Mouse (Mus musculus): Measurements from ENCODE around the gene Ssxb2. TPM values are rescaled to one million over a fixed set of nuclear protein-coding genes. Genes with fewer than 3 reads are reported as not detected.
"Not testable (repeated sequence)": the region's sequence is repeated elsewhere in the genome, so short reads cannot be mapped to it uniquely, and the experiment has no call there.

Gene Ssxb2
- not detected for total RNA-seq (2021)
- long read RNA-seq, experiment 1 = 0 reads
- long read RNA-seq, experiment 2 = 0 reads

DNA sequence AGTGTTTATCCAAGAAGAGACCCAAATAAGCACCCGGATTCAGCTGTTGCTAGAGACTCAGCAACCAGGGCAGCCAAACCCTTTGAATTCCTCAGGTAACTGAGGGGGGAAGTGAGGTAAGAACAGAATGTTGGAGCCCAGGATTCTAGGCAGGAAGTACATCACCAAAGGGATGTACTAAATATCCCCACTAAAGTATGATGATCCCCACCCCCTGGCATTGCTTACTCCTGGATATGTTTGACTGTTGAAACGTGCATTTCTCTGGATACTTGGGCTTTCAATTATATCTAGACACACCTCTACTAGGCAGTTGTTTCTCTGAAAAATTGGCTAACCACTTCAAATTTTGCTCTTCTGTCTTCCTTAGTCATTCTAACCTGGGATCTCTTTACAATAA is at the start of gene Ssxb2:
Ssxb2 (minus strand) TSS at position 101 of the 400 bp plus-strand sequence.
- DNase-seq; H3K4me3 ChIP-seq; intact Hi-C loops (cut with DNase I); H3K27ac ChIP-seq: not testable (repeated sequence)

DNA sequence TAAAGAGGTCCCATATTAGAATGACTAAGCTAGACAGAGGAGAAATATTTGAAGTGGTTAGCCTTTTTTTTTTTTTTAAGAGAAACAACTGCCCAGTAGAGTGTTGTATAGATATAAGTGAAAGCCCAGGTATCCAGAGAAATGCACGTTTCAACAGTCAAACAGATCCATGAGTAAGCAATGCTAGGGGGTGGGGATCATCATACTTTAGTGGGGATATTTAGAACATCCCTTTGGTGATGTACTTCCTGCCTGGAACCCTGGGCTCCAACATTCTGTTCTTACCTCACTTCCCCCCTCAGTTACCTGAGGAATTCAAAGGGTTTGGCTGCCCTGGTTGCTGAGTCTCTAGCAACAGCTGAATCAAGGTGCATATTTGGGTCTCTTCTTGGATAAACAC is 48.5 kb downstream of the Ssxb2 start, which contains the start of gene Ssxb1:
Ssxb1 (plus strand) TSS at position 301 of the 400 bp plus-strand sequence.
- H3K4me3 ChIP-seq; H3K27ac ChIP-seq; DNase-seq; intact Hi-C loops (cut with DNase I): not testable (repeated sequence)

Other genes with a start within 250 kb of the Ssxb2 start
- gene Ftsj1, start 209.3 kb downstream of the Ssxb2 start, total RNA-seq (2021) = 10 to 100 TPM; 13.9 to 16.0 TPM
- gene Slc38a5, start 190.6 kb downstream of the Ssxb2 start, total RNA-seq (2021) = not detected
- not detected for gene Ssxb10, start 134.3 kb downstream of the Ssxb2 start, total RNA-seq (2021)
- not detected for gene Ssxb9, start 94.7 kb downstream of the Ssxb2 start, total RNA-seq (2021)
- gene Ssxb1, start 48.4 kb downstream of the Ssxb2 start, total RNA-seq (2021) = not detected
- not detected for gene Gm14459, start 63.2 kb upstream of the Ssxb2 start, total RNA-seq (2021)
- gene Ssxb6, start 86.5 kb upstream of the Ssxb2 start, total RNA-seq (2021) = not detected
- not detected for gene Ssxb3, start 130.1 kb upstream of the Ssxb2 start, total RNA-seq (2021)
- gene Ssxb8, start 229.1 kb upstream of the Ssxb2 start, total RNA-seq (2021) = not detected

Data from gastrocnemius, adult 2 months (tissue).